Mouse (Mus musculus): ENCODE data around the gene Pde9a. TPM values are rescaled to one million over a fixed set of nuclear protein-coding genes. Genes with fewer than 3 reads are reported as not detected.
A peak's percentile ranks its signal among the peaks of the same experiment; 100 is the strongest.

Gene Pde9a
- polyA plus RNA-seq, 1 experiment from 2014 or later, result 31.5 TPM

DNA sequence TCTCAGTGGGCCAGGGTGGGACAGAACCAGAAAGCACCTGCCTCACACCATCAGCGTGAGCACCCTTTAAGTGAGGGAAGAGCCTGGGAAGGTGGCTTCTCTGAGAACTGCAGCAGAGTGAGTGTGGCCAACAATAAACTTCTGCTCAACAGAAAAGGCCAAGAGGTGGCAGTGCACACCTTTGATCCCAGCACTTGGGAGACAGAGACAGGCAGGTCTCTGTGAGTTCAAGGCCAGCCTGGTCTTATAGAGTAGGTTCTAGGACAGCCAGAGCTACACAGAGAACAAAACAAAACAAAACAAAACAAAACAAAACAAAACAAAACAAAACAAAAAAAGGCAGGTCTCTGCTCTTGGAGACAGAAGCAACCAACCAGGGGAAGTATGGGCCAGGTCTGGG is 36.4 kb downstream of the Pde9a start:
- ATAC-seq (ENCODE audit: low read depth), result no peak
- H3K4me1 ChIP-seq (replicated peaks; ENCODE audit: control insufficient read depth, insufficient read depth, low read length), result peaks cover 52% of the 10 kb centered on the region
- H3K36me3 ChIP-seq (ENCODE audit: control insufficient read depth, insufficient read depth, low read length), result no peaks in the 10 kb centered on the region
- H3K9ac ChIP-seq (ENCODE audit: low read length), result no peak overlapping the region
- H3K27me3 ChIP-seq (ENCODE audit: control insufficient read depth, insufficient read depth, low read depth, low read length), result no peaks in the 10 kb centered on the region
- no peak overlapping the region for H3K27ac ChIP-seq (ENCODE audit: low read length)
- H3K4me2 ChIP-seq (ENCODE audit: low read depth, low read length), result no peak overlapping the region
- H3K9me3 ChIP-seq (ENCODE audit: control insufficient read depth, low read length), result no peaks in the 10 kb centered on the region
- no peak overlapping the region for H3K4me3 ChIP-seq (ENCODE audit: low read length)
- 91% methylated on average over 1 of the region's 1 CpGs for WGBS

DNA sequence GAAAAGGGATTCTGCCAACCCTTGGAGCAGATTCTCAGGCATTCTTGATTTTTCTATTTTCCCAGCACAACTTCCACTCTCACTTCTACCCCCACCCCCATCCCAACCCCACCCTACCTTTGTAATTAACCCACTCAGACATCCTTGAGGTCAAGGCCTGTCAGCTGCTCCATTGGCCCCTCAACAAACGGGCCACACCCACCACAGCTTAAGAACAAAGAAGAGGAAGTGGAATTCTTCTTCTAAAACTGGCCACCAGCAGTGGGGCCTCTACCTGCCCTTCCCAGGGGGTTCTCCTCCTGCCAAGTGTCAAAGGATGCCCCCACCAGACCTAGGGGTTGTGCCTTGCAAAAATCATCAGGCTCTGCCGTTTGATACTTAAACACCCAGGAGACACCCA is 37.0 kb downstream of the Pde9a start:
- no peaks in the 10 kb centered on the region for H3K36me3 ChIP-seq (ENCODE audit: control insufficient read depth, insufficient read depth, low read length)
- ATAC-seq (ENCODE audit: low read depth), result no peak
- no peaks in the 10 kb centered on the region for H3K9me3 ChIP-seq (ENCODE audit: control insufficient read depth, low read length)
- 22% methylated on average over 2 of the region's 2 CpGs for WGBS
- no peak overlapping the region for H3K9ac ChIP-seq (ENCODE audit: low read length)
- H3K27me3 ChIP-seq (ENCODE audit: control insufficient read depth, insufficient read depth, low read depth, low read length), result no peaks in the 10 kb centered on the region
- peaks cover 51% of the 10 kb centered on the region for H3K4me1 ChIP-seq (replicated peaks; ENCODE audit: control insufficient read depth, insufficient read depth, low read length)
- no peak overlapping the region for H3K4me3 ChIP-seq (ENCODE audit: low read length)
- no peak overlapping the region for H3K27ac ChIP-seq (ENCODE audit: low read length)
- no peak overlapping the region for H3K4me2 ChIP-seq (ENCODE audit: low read depth, low read length)

DNA sequence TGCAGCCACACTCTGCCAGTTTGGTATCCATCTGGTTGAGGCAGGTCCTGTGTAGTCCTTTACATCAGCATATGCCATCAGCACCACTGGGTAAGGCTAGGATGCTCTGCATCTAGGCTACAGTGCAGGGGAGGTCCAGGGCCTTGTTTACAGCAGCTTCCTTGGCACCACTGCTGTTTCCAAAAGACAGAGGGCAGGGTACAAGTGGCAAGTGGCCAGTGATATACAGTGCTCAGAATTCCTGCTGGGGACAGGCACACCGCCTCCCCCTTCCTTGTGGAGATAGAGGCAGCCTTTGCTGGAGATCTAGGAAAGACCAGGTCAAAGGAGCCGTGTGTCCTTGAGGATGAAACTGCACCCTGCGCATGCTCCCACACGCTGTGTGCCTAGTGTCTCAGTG is 38.3 kb downstream of the Pde9a start:
- H3K9ac ChIP-seq (ENCODE audit: low read length), result no peak overlapping the region
- no peak overlapping the region for H3K4me3 ChIP-seq (ENCODE audit: low read length)
- H3K9me3 ChIP-seq (ENCODE audit: control insufficient read depth, low read length), result peaks cover 2% of the 10 kb centered on the region; the same call in 1 of the 2 replicates
- H3K27me3 ChIP-seq (ENCODE audit: control insufficient read depth, insufficient read depth, low read depth, low read length), result no peaks in the 10 kb centered on the region
- no peak overlapping the region for H3K4me2 ChIP-seq (ENCODE audit: low read depth, low read length)
- H3K36me3 ChIP-seq (ENCODE audit: control insufficient read depth, insufficient read depth, low read length), result peaks cover 1% of the 10 kb centered on the region; the same call in 1 of the 2 replicates
- H3K27ac ChIP-seq (ENCODE audit: low read length), result no peak overlapping the region
- 76% methylated on average over 4 of the region's 4 CpGs for WGBS
- H3K4me1 ChIP-seq (replicated peaks; ENCODE audit: control insufficient read depth, insufficient read depth, low read length), result peaks cover 38% of the 10 kb centered on the region
- no peak for ATAC-seq (ENCODE audit: low read depth)

DNA sequence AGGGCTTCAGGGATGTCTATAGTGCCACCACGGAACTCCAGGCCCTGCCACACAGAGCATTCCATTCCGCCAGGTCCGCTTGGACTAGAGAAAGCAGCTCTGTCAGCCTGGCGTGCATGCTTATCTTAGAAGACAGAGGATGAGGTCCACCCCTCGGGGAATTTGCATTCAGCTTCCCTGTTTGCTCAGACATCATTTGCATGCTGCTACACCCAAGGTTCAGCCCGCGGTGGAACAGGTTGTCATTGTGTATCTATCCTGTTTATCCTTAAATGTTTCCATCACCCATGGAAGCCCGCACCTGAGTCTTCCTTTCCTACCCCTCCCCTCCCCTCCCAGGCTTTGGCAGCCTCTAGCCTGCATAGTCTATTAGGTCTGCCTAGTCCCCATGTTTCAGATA is 38.8 kb downstream of the Pde9a start:
- Histone ChIP-seq H3K36me3 (ENCODE audit: control insufficient read depth, insufficient read depth, low read length) (peaks cover 4% of the 10 kb centered on the region; the same call in 1 of the 2 replicates), H3K4me3 (ENCODE audit: low read length) (no peak overlapping the region), H3K9me3 (ENCODE audit: control insufficient read depth, low read length) (peaks cover 3% of the 10 kb centered on the region; the same call in 1 of the 2 replicates), H3K4me2 (ENCODE audit: low read depth, low read length) (no peak overlapping the region), H3K27ac (ENCODE audit: low read length) (no peak overlapping the region), H3K9ac (ENCODE audit: low read length) (no peak overlapping the region), H3K4me1 (replicated peaks; ENCODE audit: control insufficient read depth, insufficient read depth, low read length) (peaks cover 34% of the 10 kb centered on the region), H3K27me3 (ENCODE audit: control insufficient read depth, insufficient read depth, low read depth, low read length) (no peaks in the 10 kb centered on the region)
- ATAC-seq (ENCODE audit: low read depth), result no peak
- 48% methylated on average over 8 of the region's 8 CpGs for WGBS

DNA sequence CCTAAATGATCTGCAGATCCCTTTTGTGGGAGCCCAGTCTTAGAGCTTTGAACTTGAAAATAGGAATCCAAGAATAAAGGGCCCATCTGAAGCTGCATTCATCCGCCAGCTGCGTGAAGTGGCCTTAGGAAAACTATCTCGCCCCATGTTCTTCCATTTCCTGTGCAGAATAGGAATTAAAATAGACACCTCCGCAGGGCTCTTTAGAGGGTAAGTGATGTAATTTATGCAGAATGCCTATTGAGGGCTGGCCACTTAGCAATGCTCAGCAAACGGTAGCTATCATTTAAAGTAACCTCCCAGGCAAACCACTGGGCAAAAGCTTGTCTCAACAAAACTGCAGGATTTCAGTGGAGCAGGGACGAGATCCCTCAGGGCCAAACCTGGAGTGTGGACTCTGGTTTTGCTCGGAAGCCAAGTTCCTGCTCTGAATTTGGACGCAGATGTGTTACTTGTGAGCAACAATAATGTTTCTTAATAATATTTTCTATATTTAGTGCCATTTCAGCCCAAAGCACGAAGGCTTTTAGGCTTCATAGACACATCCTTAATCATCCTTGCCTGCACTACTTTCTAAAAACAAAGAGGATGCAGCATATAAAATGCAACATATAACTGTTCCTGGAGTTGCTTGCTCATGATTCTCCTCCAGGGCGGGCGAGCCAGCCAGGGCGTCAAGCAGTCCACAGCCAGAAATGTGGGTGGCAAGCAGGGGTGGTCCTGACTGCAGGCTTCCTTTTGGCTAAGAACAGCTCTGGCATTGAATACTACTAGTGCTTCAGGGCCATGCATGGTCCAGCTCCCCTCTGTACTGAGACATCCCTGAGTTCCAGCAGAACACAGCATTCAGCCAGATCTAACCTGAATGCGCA is 40.1 kb downstream of the Pde9a start:
- WGBS, result 51% methylated on average over 13 of the region's 13 CpGs
- H3K4me3 ChIP-seq (ENCODE audit: low read length), result no peak overlapping the region
- peak; percentile 85 for ATAC-seq (ENCODE audit: low read depth)
- no peak overlapping the region for H3K9ac ChIP-seq (ENCODE audit: low read length)
- H3K4me1 ChIP-seq (replicated peaks; ENCODE audit: control insufficient read depth, insufficient read depth, low read length), result peaks cover 22% of the 10 kb centered on the region
- no peak overlapping the region for H3K4me2 ChIP-seq (ENCODE audit: low read depth, low read length)
- H3K27ac ChIP-seq (ENCODE audit: low read length), result peak overlapping the region; percentile 74
- peaks cover 3% of the 10 kb centered on the region; the same call in 1 of the 2 replicates for H3K9me3 ChIP-seq (ENCODE audit: control insufficient read depth, low read length)
- peaks cover 10% of the 10 kb centered on the region; the same call in 1 of the 2 replicates for H3K36me3 ChIP-seq (ENCODE audit: control insufficient read depth, insufficient read depth, low read length)
- no peaks in the 10 kb centered on the region for H3K27me3 ChIP-seq (ENCODE audit: control insufficient read depth, insufficient read depth, low read depth, low read length)

DNA sequence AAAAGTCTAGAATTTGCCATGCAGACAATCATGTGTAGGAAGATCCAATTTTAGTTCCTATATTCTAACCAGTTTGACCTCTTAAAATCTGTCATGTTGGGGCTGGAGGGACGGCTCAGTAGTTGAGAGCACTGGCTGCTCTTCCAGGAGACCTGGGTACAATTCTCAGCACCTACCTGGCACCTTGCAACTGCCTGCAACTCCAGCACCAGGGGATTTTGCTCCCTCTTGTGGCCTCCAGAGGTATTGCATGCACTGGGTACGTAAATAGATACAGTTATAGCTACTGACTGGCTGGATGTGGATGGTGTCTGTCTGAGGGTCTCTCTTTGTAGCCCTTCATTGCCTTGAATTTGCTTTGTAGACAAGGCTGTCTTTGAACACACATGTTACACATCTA is 43.4 kb downstream of the Pde9a start:
- H3K4me2 ChIP-seq (ENCODE audit: low read depth, low read length), result no peak overlapping the region
- H3K27me3 ChIP-seq (ENCODE audit: control insufficient read depth, insufficient read depth, low read depth, low read length), result no peaks in the 10 kb centered on the region
- H3K4me3 ChIP-seq (ENCODE audit: low read length), result no peak overlapping the region
- H3K9me3 ChIP-seq (ENCODE audit: control insufficient read depth, low read length), result peaks cover 3% of the 10 kb centered on the region; the same call in 1 of the 2 replicates
- H3K27ac ChIP-seq (ENCODE audit: low read length), result no peak overlapping the region
- no peak for ATAC-seq (ENCODE audit: low read depth)
- H3K4me1 ChIP-seq (replicated peaks; ENCODE audit: control insufficient read depth, insufficient read depth, low read length), result peaks cover 31% of the 10 kb centered on the region
- no peak overlapping the region for H3K9ac ChIP-seq (ENCODE audit: low read length)
- H3K36me3 ChIP-seq (ENCODE audit: control insufficient read depth, insufficient read depth, low read length), result peaks cover 10% of the 10 kb centered on the region; the same call in 1 of the 2 replicates
- WGBS, result 92% methylated on average over 2 of the region's 2 CpGs

DNA sequence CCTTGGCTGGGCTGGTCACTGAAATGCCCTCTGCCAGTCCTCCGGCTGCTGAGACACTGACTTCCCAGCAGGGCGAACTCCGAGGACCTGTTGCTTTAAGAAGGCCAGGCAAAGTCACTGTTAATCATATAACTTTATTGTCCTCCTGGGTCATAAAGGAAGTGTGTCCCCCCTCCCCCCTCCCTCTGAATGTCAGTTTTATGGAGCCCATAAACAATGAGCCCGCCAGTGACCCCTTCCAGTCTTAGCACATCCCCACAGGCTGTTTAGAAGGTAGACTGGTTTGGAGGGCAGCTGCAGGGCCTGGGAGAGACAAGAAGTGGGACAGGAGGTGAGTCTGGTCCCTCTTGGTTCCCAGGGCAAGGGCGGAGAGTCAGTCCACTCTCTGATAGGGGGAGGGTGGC is 46.9 kb downstream of the Pde9a start:
- H3K27ac ChIP-seq (ENCODE audit: low read length), result no peak overlapping the region; the same call in none of the 2 replicates

DNA sequence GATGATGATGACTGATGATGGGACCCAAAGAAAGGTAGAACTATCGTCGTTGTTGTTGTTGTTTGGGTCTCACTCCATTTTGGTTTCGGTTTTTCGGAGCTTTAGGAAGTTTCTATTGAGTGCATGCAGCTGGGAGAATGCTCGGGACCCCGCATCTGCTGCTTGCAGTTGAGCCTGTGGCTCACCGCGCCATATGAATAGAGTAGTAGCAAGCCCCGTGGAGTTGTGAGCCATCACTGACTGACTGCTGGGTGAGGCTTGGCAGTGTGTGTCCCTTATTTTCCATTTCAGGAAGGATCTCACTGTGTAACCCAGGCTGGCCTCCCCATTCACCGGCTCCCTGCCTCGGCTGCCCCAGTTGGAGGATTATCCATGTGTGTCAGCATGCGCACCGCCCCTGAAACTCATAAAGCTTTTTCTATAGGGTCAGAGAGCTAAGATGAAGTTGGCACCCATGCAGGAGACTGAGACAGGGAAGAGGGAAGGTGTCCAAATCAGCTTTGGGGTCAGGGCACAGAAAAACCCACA is 47.5 kb downstream of the Pde9a start:
- 66% methylated on average over 13 of the region's 13 CpGs for WGBS
- H3K36me3 ChIP-seq (ENCODE audit: control insufficient read depth, insufficient read depth, low read length), result peaks cover 10% of the 10 kb centered on the region; the same call in 1 of the 2 replicates
- peaks cover 3% of the 10 kb centered on the region; the same call in 1 of the 2 replicates for H3K9me3 ChIP-seq (ENCODE audit: control insufficient read depth, low read length)
- H3K4me2 ChIP-seq (ENCODE audit: low read depth, low read length), result peak overlapping the region; percentile 31
- H3K9ac ChIP-seq (ENCODE audit: low read length), result peak overlapping the region; percentile 42; the same call in 1 of the 2 replicates
- no peaks in the 10 kb centered on the region for H3K27me3 ChIP-seq (ENCODE audit: control insufficient read depth, insufficient read depth, low read depth, low read length)
- H3K4me1 ChIP-seq (replicated peaks; ENCODE audit: control insufficient read depth, insufficient read depth, low read length), result peaks cover 18% of the 10 kb centered on the region
- H3K27ac ChIP-seq (ENCODE audit: low read length), result no peak overlapping the region; the same call in 1 of the 2 replicates
- no peak for ATAC-seq (ENCODE audit: low read depth)
- peak overlapping the region; percentile 6; the same call in 1 of the 2 replicates for H3K4me3 ChIP-seq (ENCODE audit: low read length)

More for the DNA sequence above, 46.9 kb downstream of the Pde9a start:
- peaks cover 10% of the 10 kb centered on the region; the same call in 1 of the 2 replicates for H3K36me3 ChIP-seq (ENCODE audit: control insufficient read depth, insufficient read depth, low read length)
- H3K4me3 ChIP-seq (ENCODE audit: low read length), result peak overlapping the region; percentile 6; the same call in 1 of the 2 replicates
- peak overlapping the region; percentile 31 for H3K4me2 ChIP-seq (ENCODE audit: low read depth, low read length)
- H3K9ac ChIP-seq (ENCODE audit: low read length), result 0 out of 2 replicates have a peak overlapping the region, but pooled peaks have one; percentile 42
- peaks cover 3% of the 10 kb centered on the region; the same call in 1 of the 2 replicates for H3K9me3 ChIP-seq (ENCODE audit: control insufficient read depth, low read length)
- H3K27me3 ChIP-seq (ENCODE audit: control insufficient read depth, insufficient read depth, low read depth, low read length), result no peaks in the 10 kb centered on the region
- WGBS, result 56% methylated on average over 5 of the region's 5 CpGs
- peak; percentile 27; the same call in 1 of the 2 replicates for ATAC-seq (ENCODE audit: low read depth)
- peaks cover 18% of the 10 kb centered on the region for H3K4me1 ChIP-seq (replicated peaks; ENCODE audit: control insufficient read depth, insufficient read depth, low read length)
